Mouse (Mus musculus): Measurements from ENCODE around the gene Dkk2.

DNA sequence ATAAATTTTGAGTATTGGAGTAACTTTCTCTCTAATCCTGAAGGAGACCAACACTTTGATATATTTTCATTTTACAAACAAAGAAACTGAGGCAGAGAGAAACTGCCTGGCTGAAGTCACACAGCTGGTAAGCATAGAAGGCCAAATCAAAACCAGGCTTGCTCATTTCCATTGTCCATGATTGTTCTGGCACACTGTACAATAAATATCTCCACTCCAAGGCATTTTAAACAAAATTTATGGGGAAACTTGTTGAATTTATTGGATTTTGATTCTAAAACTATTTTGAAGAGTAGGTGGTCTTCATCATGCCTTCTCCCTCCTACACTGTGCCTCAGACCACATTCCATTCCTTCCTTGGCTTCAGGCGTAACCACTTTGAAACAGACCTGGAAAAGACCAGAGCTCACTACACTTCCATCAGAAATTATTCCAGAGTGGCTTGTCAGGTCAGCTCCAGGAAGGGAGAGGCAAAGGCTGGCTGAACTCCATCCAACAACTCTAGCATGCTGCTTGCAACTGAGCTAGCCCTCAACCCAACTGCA, 44.7 kb downstream of the Dkk2 start:
- no peak for TF ChIP-seq POLR2A (IDR thresholded peaks at IDR 0.05; ENCODE audit: borderline replicate concordance, low read depth, low read length)
- TF ChIP-seq CTCF (IDR thresholded peaks at IDR 0.05; ENCODE audit: low read depth, low read length), result no peak
